Mouse (Mus musculus): ENCODE measurements around the gene Lclat1. TPM values are rescaled to one million over a fixed set of nuclear protein-coding genes. Genes with fewer than 3 reads are reported as not detected.

Lclat1 gene
- total and polyA plus RNA-seq, 3 experiments = 9.6 to 10.5 TPM; not detected in 1

GRCm38 (mm10) chr17:73112601-73113000 lies 4.8 kb downstream of the Lclat1 start:
- no peak overlapping the region for H3K27ac ChIP-seq (ENCODE audit: control insufficient read depth, low read depth, low read length)
- H3K36me3 ChIP-seq (ENCODE audit: control insufficient read depth in 1 of 2, insufficient read depth in 2 of 2, low read length in 2 of 2) = peaks cover 0 to 5% of the 10 kb centered on the region in 2 experiments; a peak in 2 of 4 replicates
- TF ChIP-seq HCFC1 (IDR thresholded peaks at IDR 0.05; ENCODE audit: low read depth, low read length) (no peak), ZKSCAN1 (IDR thresholded peaks at IDR 0.05; ENCODE audit: low read depth, low read length) (no peak), SMC3 (IDR thresholded peaks at IDR 0.05; ENCODE audit: low read depth, low read length) (no peak), POLR2AphosphoS5 (IDR thresholded peaks at IDR 0.05; ENCODE audit: borderline replicate concordance, low read depth, low read length) (no peak), RAD21 (IDR thresholded peaks at IDR 0.05; ENCODE audit: low read depth, low read length) (no peak), TCF12 (IDR thresholded peaks at IDR 0.05; ENCODE audit: low read depth, low read length) (no peak), UBTF (IDR thresholded peaks at IDR 0.05; ENCODE audit: borderline replicate concordance, insufficient read depth, low read depth, low read length) (no peak), USF1 (IDR thresholded peaks at IDR 0.05; ENCODE audit: low read depth, low read length) (no peak), ETS1 (IDR thresholded peaks at IDR 0.05; ENCODE audit: low read depth, low read length) (no peak), ELF1 (IDR thresholded peaks at IDR 0.05; ENCODE audit: low read depth, low read length) (no peak), TAL1 (IDR thresholded peaks at IDR 0.05; ENCODE audit: low read length) (no peak), MEF2A (IDR thresholded peaks at IDR 0.05; ENCODE audit: extremely low read depth, insufficient replicate concordance, low read depth, low read length, poor library complexity, severe bottlenecking) (no peak), GATA1 (IDR thresholded peaks at IDR 0.05; ENCODE audit: low read depth, low read length) (no peak), CHD1 (IDR thresholded peaks at IDR 0.05; ENCODE audit: low read depth, low read length) (no peak), MAZ (IDR thresholded peaks at IDR 0.05; ENCODE audit: low read depth, low read length) (no peak), GABPA (IDR thresholded peaks at IDR 0.05; ENCODE audit: low read depth, low read length) (no peak), TBP (IDR thresholded peaks at IDR 0.05; ENCODE audit: low read depth, low read length) (no peak), ZMIZ1 (IDR thresholded peaks at IDR 0.05; ENCODE audit: low read depth, low read length) (no peak)

GRCm38 (mm10) chr17:73113230-73113629 lies 5.4 kb downstream of the Lclat1 start:
- Histone ChIP-seq H3K9me3 (replicated peaks; ENCODE audit: insufficient read depth, low read length) (no peaks in the 10 kb centered on the region), H3K4me3 (ENCODE audit: control insufficient read depth in 1 of 2, insufficient read depth in 1 of 2, low read depth in 2 of 2, low read length in 2 of 2) (no peak overlapping the region), H3K27me3 (ENCODE audit: control insufficient read depth in 1 of 2, insufficient read depth in 2 of 2, low read length in 2 of 2) (no peaks in the 10 kb centered on the region), H3K79me2 (ENCODE audit: control insufficient read depth, insufficient read depth, low read length, poor library complexity) (peaks cover 9% of the 10 kb centered on the region), H3K9ac (ENCODE audit: control insufficient read depth, low read depth, low read length, poor library complexity, severe bottlenecking) (no peak overlapping the region), H3K4me1 (ENCODE audit: control insufficient read depth in 1 of 2, insufficient read depth in 2 of 2, low read length in 2 of 2) (peaks cover 0 to 5% of the 10 kb centered on the region in 2 experiments; a peak in 1 of 4 replicates), H3K36me3 (ENCODE audit: control insufficient read depth in 1 of 2, insufficient read depth in 2 of 2, low read length in 2 of 2) (peaks cover 0 to 5% of the 10 kb centered on the region in 2 experiments; a peak in 2 of 4 replicates), H3K27ac (ENCODE audit: control insufficient read depth, low read depth, low read length) (no peak overlapping the region)
- TF ChIP-seq TBP (IDR thresholded peaks at IDR 0.05; ENCODE audit: low read depth, low read length) = no peak
- no peak for TF ChIP-seq E2F4 (IDR thresholded peaks at IDR 0.05; ENCODE audit: borderline replicate concordance, low read depth, low read length)
- TF ChIP-seq ZNF384 (IDR thresholded peaks at IDR 0.05; ENCODE audit: low read depth, low read length) = no peak
- no peak for TF ChIP-seq EP300 (IDR thresholded peaks at IDR 0.05; ENCODE audit: low read depth in 1 of 2, low read length in 2 of 2)
- TF ChIP-seq MYC (IDR thresholded peaks at IDR 0.05; ENCODE audit: low read depth, low read length) = no peak
- TF ChIP-seq BHLHE40 (IDR thresholded peaks at IDR 0.05; ENCODE audit: borderline replicate concordance, low read depth, low read length) = no peak
- TF ChIP-seq RCOR1 (IDR thresholded peaks at IDR 0.05; ENCODE audit: low read depth, low read length) = no peak
- TF ChIP-seq JUND (IDR thresholded peaks at IDR 0.05; ENCODE audit: low read depth, low read length) = no peak
- no peak for TF ChIP-seq NELFE (IDR thresholded peaks at IDR 0.05; ENCODE audit: low read depth, low read length)
- no peak for TF ChIP-seq RAD21 (IDR thresholded peaks at IDR 0.05; ENCODE audit: low read depth, low read length)
- no peak for TF ChIP-seq MXI1 (IDR thresholded peaks at IDR 0.05; ENCODE audit: low read depth, low read length)
- TF ChIP-seq HCFC1 (IDR thresholded peaks at IDR 0.05; ENCODE audit: low read depth, low read length) = no peak
- no peak for TF ChIP-seq KAT2A (conservative IDR thresholded peaks at IDR 0.05; ENCODE audit: low read depth, low read length)
- no peak for TF ChIP-seq ELF1 (IDR thresholded peaks at IDR 0.05; ENCODE audit: low read depth, low read length)
- DNase-seq (ENCODE audit: low read depth, low spot score) = no peak

More at GRCm38 (mm10) chr17:73112601-73113000, 4.8 kb downstream of the Lclat1 start:
- Histone ChIP-seq H3K4me1 (ENCODE audit: control insufficient read depth in 1 of 2, insufficient read depth in 2 of 2, low read length in 2 of 2) (peaks cover 0 to 5% of the 10 kb centered on the region in 2 experiments; a peak in 1 of 4 replicates), H3K9ac (ENCODE audit: control insufficient read depth, low read depth, low read length, poor library complexity, severe bottlenecking) (no peak overlapping the region), H3K27me3 (ENCODE audit: control insufficient read depth in 1 of 2, insufficient read depth in 2 of 2, low read length in 2 of 2) (no peaks in the 10 kb centered on the region), H3K4me3 (ENCODE audit: control insufficient read depth in 1 of 2, insufficient read depth in 1 of 2, low read depth in 2 of 2, low read length in 2 of 2) (no peak overlapping the region), H3K79me2 (ENCODE audit: control insufficient read depth, insufficient read depth, low read length, poor library complexity) (peaks cover 12% of the 10 kb centered on the region), H3K9me3 (replicated peaks; ENCODE audit: insufficient read depth, low read length) (no peaks in the 10 kb centered on the region)
- no peak for DNase-seq (ENCODE audit: low read depth, low spot score)

Data from MEL (cell line).